8 mouse cellular contexts compared by ENCODE assay signal in the genomic region with DNA sequence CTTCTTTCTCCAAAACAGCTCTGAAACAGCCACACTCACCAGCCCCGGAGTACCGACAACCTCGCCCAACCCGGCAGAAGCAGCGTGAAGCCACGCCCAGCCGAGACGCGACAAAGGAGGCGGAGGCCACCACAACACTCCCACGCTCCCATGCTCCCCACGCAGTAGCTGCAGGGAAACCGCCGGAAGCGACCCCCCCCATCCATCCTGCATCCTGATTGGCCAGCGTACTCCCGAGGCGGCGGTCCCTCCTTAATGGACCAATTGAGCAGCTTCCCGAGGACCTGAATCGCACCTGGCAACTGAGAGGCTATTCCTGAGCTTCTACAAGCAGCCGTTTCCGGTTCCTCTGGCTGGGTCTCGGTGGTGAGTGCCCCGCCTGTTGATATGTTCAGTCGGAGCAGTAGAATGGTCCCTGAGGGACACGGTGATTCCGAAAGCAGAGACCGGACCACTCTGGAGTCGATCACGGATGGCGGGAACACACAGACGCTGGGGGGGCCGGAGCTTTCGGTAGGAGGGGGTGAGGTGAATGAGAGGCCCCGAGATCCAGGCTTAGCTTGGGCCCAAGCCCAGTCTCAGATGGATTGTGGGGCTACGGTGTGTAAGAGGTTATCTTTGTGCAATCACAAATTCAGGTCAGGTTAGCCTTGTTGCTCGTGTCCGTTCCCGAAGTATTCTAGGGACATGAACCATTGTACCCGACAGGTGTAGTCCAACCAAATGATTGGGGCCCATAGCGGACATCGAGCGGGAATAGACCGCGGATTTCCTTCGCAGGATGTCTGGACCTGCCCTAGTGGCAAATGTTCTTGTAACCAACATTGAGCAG. TPM values are rescaled to one million over a fixed set of nuclear protein-coding genes. Genes with fewer than 3 reads are reported as not detected.
DNase-seq lines count a peak whose midpoint lies in the region; ATAC-seq and TF ChIP-seq lines count a peak whose summit lies in the region.

A gene (plus strand): TSS at position 160 of the 832 bp plus-strand sequence.

- peak within 1 kb of the TSS; percentile 90 for H3K4me3 ChIP-seq in bone marrow macrophage, adult 2 months (ENCODE audit: insufficient read depth, low read length)
- H3K4me3 ChIP-seq in embryonic fibroblast, embryonic 13.5 days (ENCODE audit: insufficient read depth, low read length) = peak within 1 kb of the TSS; percentile 70
- peak within 1 kb of the TSS; percentile 57 for H3K4me3 ChIP-seq in kidney, embryonic 14.5 days (ENCODE audit: low read length)
- peak within 1 kb of the TSS; percentile 55 for H3K4me3 ChIP-seq in limb, embryonic 15.5 days

- TF ChIP-seq CTCF in bone marrow macrophage, adult 2 months (IDR thresholded peaks at IDR 0.05; ENCODE audit: low read depth, low read length) = no peak
- no peak for TF ChIP-seq CTCF in embryonic fibroblast, embryonic 13.5 days (IDR thresholded peaks at IDR 0.05; ENCODE audit: borderline replicate concordance, insufficient read depth, low read length)

- peak; percentile 99 for ATAC-seq in kidney, embryonic 14.5 days (ENCODE audit: low FRiP score, low TSS enrichment)
- ATAC-seq in limb, embryonic 15.5 days (ENCODE audit: insufficient number of reproducible peaks, low FRiP score, low TSS enrichment, low read depth) = peak; percentile 97
- peak; percentile 88 for ATAC-seq in monocyte, adult 5-6 weeks (replicated peaks; ENCODE audit: insufficient number of reproducible peaks, low FRiP score, low TSS enrichment, poor library complexity, severe bottlenecking)

- H3K4me2 ChIP-seq in kidney, embryonic 14.5 days (replicated peaks; ENCODE audit: low read depth, low read length) = peak within 1 kb of the TSS; percentile 62
- H3K4me2 ChIP-seq in limb, embryonic 15.5 days = peak within 1 kb of the TSS; percentile 88

- 4% methylated on average over 47 of the region's 47 CpGs for WGBS in kidney, embryonic 14.5 days
- 5% methylated on average over 47 of the region's 47 CpGs for WGBS in limb, embryonic 15.5 days

- H3K36me3 ChIP-seq in kidney, embryonic 14.5 days (ENCODE audit: control insufficient read depth, insufficient read depth, low read length) = peaks cover 14% of the 10 kb centered on the region; the same call in 1 of the 2 replicates
- H3K36me3 ChIP-seq in limb, embryonic 15.5 days = peaks cover 17% of the 10 kb centered on the region; the same call in 1 of the 2 replicates

- H3K27me3 ChIP-seq in kidney, embryonic 14.5 days (ENCODE audit: control insufficient read depth, insufficient read depth, low read length) = no peaks in the 10 kb centered on the region
- H3K27me3 ChIP-seq in limb, embryonic 15.5 days = no peaks in the 10 kb centered on the region

- no peak for TF ChIP-seq POLR2A in bone marrow macrophage, adult 2 months (IDR thresholded peaks at IDR 0.05; ENCODE audit: borderline replicate concordance, low read depth, low read length)
- peak; percentile 68 for TF ChIP-seq POLR2A in embryonic fibroblast, embryonic 13.5 days (IDR thresholded peaks at IDR 0.05; ENCODE audit: low read depth, low read length)

- H3K4me1 ChIP-seq in bone marrow macrophage, adult 2 months (ENCODE audit: control insufficient read depth, insufficient read depth, low read length) = peaks cover 3% of the 10 kb centered on the region; the same call in 1 of the 2 replicates
- no peaks in the 10 kb centered on the region for H3K4me1 ChIP-seq in embryonic fibroblast, embryonic 13.5 days (ENCODE audit: control insufficient read depth, insufficient read depth, low read length)
- 0 out of 2 replicates have a peak, but pooled peaks cover 8% of the 10 kb centered on the region for H3K4me1 ChIP-seq in kidney, embryonic 14.5 days (ENCODE audit: control insufficient read depth, insufficient read depth, low read length)
- peaks cover 13% of the 10 kb centered on the region for H3K4me1 ChIP-seq in limb, embryonic 15.5 days

- H3K9me3 ChIP-seq in kidney, embryonic 14.5 days (ENCODE audit: control insufficient read depth, low read length) = no peaks in the 10 kb centered on the region
- no peaks in the 10 kb centered on the region for H3K9me3 ChIP-seq in limb, embryonic 15.5 days

- no peak within 1 kb of the TSS for H3K27ac ChIP-seq in bone marrow macrophage, adult 2 months (ENCODE audit: insufficient read depth, low read depth, low read length)
- no peak within 1 kb of the TSS for H3K27ac ChIP-seq in embryonic fibroblast, embryonic 13.5 days (ENCODE audit: insufficient read depth, low read length)
- peak within 1 kb of the TSS; percentile 31; the same call in 1 of the 2 replicates for H3K27ac ChIP-seq in kidney, embryonic 14.5 days (ENCODE audit: low read depth, low read length)
- peak within 1 kb of the TSS; percentile 69 for H3K27ac ChIP-seq in limb, embryonic 15.5 days

- peak; percentile 86 for DNase-seq in 416B (ENCODE audit: low read depth)
- peak; percentile 90 to 91 for DNase-seq in heart, adult 9 months (ENCODE audit: low spot score in 2 of 2)
- peak; percentile 83 to 91 for DNase-seq in spleen, postnatal 4 days (ENCODE audit: low spot score in 2 of 2)

- H3K9ac ChIP-seq in kidney, embryonic 14.5 days (ENCODE audit: low read depth, low read length) = peak within 1 kb of the TSS; percentile 63
- peak within 1 kb of the TSS; percentile 56 for H3K9ac ChIP-seq in limb, embryonic 15.5 days

RNA-seq across cellular contexts. Expression of the gene that starts here (rescaled TPM):
- 100 and 102 TPM in 2 replicates for polyA plus RNA-seq in bone marrow macrophage, adult 2 months (2012; ENCODE audit: insufficient read depth, insufficient read length, missing spikeins)
- polyA plus RNA-seq in embryonic fibroblast, embryonic 13.5 days (2011; ENCODE audit: insufficient read length, low read depth, missing spikeins) = 47.7 and 62.9 TPM in 2 replicates
- polyA plus RNA-seq in kidney, embryonic 14.5 days (2014; fragmentation: Nextera tagmentation; extraction: Ambion mirVana) = 34.2 and 58.4 TPM in 2 replicates
- 54.2 and 56.0 TPM in 2 replicates for polyA plus RNA-seq in limb, embryonic 15.5 days (2015; fragmentation: Nextera tagmentation; extraction: Ambion mirVana)
- total RNA-seq in monocyte, adult 5-6 weeks (2017) = 24.5 to 61.7 TPM (median 26.2 TPM) in 3 replicates

Comparison
In these comparisons a context has a peak if more than half of its experiments do, and no peak if none do; other contexts are left out.
1. H3K27ac ChIP-seq: peak in kidney, embryonic 14.5 days (single experiment) and limb, embryonic 15.5 days (single experiment); none in bone marrow macrophage, adult 2 months (single experiment) and embryonic fibroblast, embryonic 13.5 days (single experiment).
2. Peak in every context shown above with its lines, with median percentiles within 50 percentile points of each other: DNase-seq, H3K4me3 ChIP-seq and ATAC-seq.